Mouse (Mus musculus) kidney, embryonic 16.5 days (tissue): Measurements from ENCODE around the gene Chrd. TPM values are rescaled to one million over a fixed set of nuclear protein-coding genes. Genes with fewer than 3 reads are reported as not detected.
A peak's percentile ranks its signal among the peaks of the same experiment; 100 is the strongest.

Experiments used
- ATAC-seq: fragments of 200-750 bp; cut with Nextera tagmentation; 2 replicates; pipeline ENCODE4 v1.8.0; 2017; ENCODE audit warnings: moderate TSS enrichment; ENCODE audit not compliant: low FRiP score, low TSS enrichment
- H3K27ac ChIP-seq: fragments of 300-500 bp; sonication (generic); 2 replicates; pipeline ENCODE4 v1.5.1; 2014; ENCODE audit warnings: low read length
- H3K27me3 ChIP-seq: fragments of 300-500 bp; sonication (generic); 2 replicates; pipeline ENCODE4 v1.6.1; 2014; ENCODE audit warnings: low read length, control low read depth, mixed read lengths; ENCODE audit not compliant: insufficient read depth
- H3K36me3 ChIP-seq: fragments of 300-500 bp; sonication (generic); 2 replicates; pipeline ENCODE4 v1.6.1; 2014; ENCODE audit warnings: low read length, control low read depth, mixed read lengths; ENCODE audit not compliant: insufficient read depth
- H3K4me1 ChIP-seq: fragments of 300-500 bp; sonication (generic); 2 replicates; pipeline ENCODE4 v1.6.1; 2014; ENCODE audit warnings: low read length, control low read depth, mixed read lengths; ENCODE audit not compliant: insufficient read depth
- H3K4me2 ChIP-seq: fragments of 300-500 bp; sonication (generic); replicated peaks from 2 replicates; pipeline ENCODE4 v1.6.1; 2014; ENCODE audit warnings: low read depth, low read length
- H3K4me3 ChIP-seq: fragments of 300-500 bp; sonication (generic); 2 replicates; pipeline ENCODE4 v1.5.1; 2014; ENCODE audit warnings: mild to moderate bottlenecking, low read length
- H3K9ac ChIP-seq: fragments of 300-500 bp; sonication (generic); replicated peaks from 2 replicates; pipeline ENCODE4 v1.6.1; 2014; ENCODE audit warnings: low read length
- H3K9me3 ChIP-seq: fragments of 300-500 bp; sonication (generic); 2 replicates; pipeline ENCODE4 v1.6.1; 2016; ENCODE audit warnings: low read length, control low read depth
- WGBS: fragments of 180-500 bp; shearing (Covaris S2); extraction: QIAGEN DNeasy Blood & Tissue Kit; methylation state at CpG from one replicate; pipeline ENCODE4 v1.1.7; 2014; 5-methylcytosine and 5-hydroxymethylcytosine counted together
- polyA plus RNA-seq: library from polyadenylated mRNA; unstranded; fragments of >200 nt; fragmentation: Nextera tagmentation; extraction: Ambion mirVana; gene quantifications from 2 replicates; pipeline ENCODE4 v1.2.1, GENCODE M21; 2015

Gene Chrd
- polyA plus RNA-seq, 1 experiment from 2014 or later = 5.9 TPM

- H3K9me3 ChIP-seq = no peaks in the 10 kb centered on the region
- ATAC-seq = no peak
- H3K27me3 ChIP-seq = no peaks in the 10 kb centered on the region
- 87% methylated on average over 11 of the region's 11 CpGs for whole genome bisulfite sequencing
- no peak overlapping the region for H3K9ac ChIP-seq
- peaks cover 38% of the 10 kb centered on the region for H3K36me3 ChIP-seq
- H3K4me3 ChIP-seq = no peak overlapping the region
- no peak overlapping the region for H3K27ac ChIP-seq
- no peak overlapping the region for H3K4me2 ChIP-seq
- H3K4me1 ChIP-seq = peaks cover 13% of the 10 kb centered on the region
Measured at GRCm38 (mm10) chr16:20710370-20710769, 22.6 kb upstream of the Chrd start.

- H3K4me3 ChIP-seq = no peak overlapping the region
- H3K4me2 ChIP-seq = no peak overlapping the region
- H3K4me1 ChIP-seq = peaks cover 15% of the 10 kb centered on the region
- no peaks in the 10 kb centered on the region for H3K27me3 ChIP-seq
- H3K27ac ChIP-seq = no peak overlapping the region
- 85% methylated on average over 4 of the region's 4 CpGs for WGBS
- ATAC-seq = no peak
- H3K9ac ChIP-seq = no peak overlapping the region
- H3K36me3 ChIP-seq = peaks cover 37% of the 10 kb centered on the region
- H3K9me3 ChIP-seq = no peaks in the 10 kb centered on the region
Measured at GRCm38 (mm10) chr16:20710810-20711209, 22.1 kb upstream of the Chrd start.

- H3K27ac ChIP-seq = no peak overlapping the region
- no peak overlapping the region for H3K4me3 ChIP-seq
- no peak overlapping the region for H3K4me2 ChIP-seq
- no peak overlapping the region for H3K9ac ChIP-seq
- no peak for ATAC-seq
- peaks cover 15% of the 10 kb centered on the region for H3K4me1 ChIP-seq
- H3K27me3 ChIP-seq = no peaks in the 10 kb centered on the region
- peaks cover 34% of the 10 kb centered on the region for H3K36me3 ChIP-seq
- no peaks in the 10 kb centered on the region for H3K9me3 ChIP-seq
- 82% methylated on average over 9 of the region's 9 CpGs for WGBS
Measured at GRCm38 (mm10) chr16:20712190-20712589, 20.7 kb upstream of the Chrd start.

GRCm38 (mm10) chr16:20712889-20713288, 20.0 kb upstream of the Chrd start:
- Histone ChIP-seq H3K27me3 (no peaks in the 10 kb centered on the region), H3K36me3 (peaks cover 28% of the 10 kb centered on the region), H3K27ac (no peak overlapping the region), H3K4me2 (no peak overlapping the region), H3K9ac (no peak overlapping the region), H3K4me1 (peaks cover 15% of the 10 kb centered on the region), H3K9me3 (no peaks in the 10 kb centered on the region), H3K4me3 (no peak overlapping the region)
- ATAC-seq = no peak
- 94% methylated on average over 7 of the region's 7 CpGs for WGBS

- WGBS = 41% methylated on average over 8 of the region's 11 CpGs
- H3K9me3 ChIP-seq = no peaks in the 10 kb centered on the region
- H3K4me2 ChIP-seq = peak overlapping the region; percentile 90
- H3K36me3 ChIP-seq = peaks cover 23% of the 10 kb centered on the region
- H3K9ac ChIP-seq = peak overlapping the region; percentile 81
- ATAC-seq = no peak
- H3K27ac ChIP-seq = no peak overlapping the region
- peak overlapping the region; percentile 63 for H3K4me3 ChIP-seq
- no peaks in the 10 kb centered on the region for H3K27me3 ChIP-seq
- peaks cover 21% of the 10 kb centered on the region for H3K4me1 ChIP-seq
Measured at GRCm38 (mm10) chr16:20714307-20715080, 18.4 kb upstream of the Chrd start.

- H3K36me3 ChIP-seq = peaks cover 27% of the 10 kb centered on the region
- H3K4me3 ChIP-seq = peak overlapping the region; percentile 63
- 43% methylated on average over 2 of the region's 2 CpGs for WGBS
- no peak for ATAC-seq
- peaks cover 21% of the 10 kb centered on the region for H3K4me1 ChIP-seq
- H3K9me3 ChIP-seq = no peaks in the 10 kb centered on the region
- H3K27me3 ChIP-seq = no peaks in the 10 kb centered on the region
- peak overlapping the region; percentile 81 for H3K9ac ChIP-seq
- peak overlapping the region; percentile 90 for H3K4me2 ChIP-seq
- H3K27ac ChIP-seq = peak overlapping the region; percentile 98; the same call in 1 of the 2 replicates
Measured at GRCm38 (mm10) chr16:20715161-20715560, 17.8 kb upstream of the Chrd start.

GRCm38 (mm10) chr16:20715566-20715965, 17.4 kb upstream of the Chrd start:
- Histone ChIP-seq H3K4me3 (peak overlapping the region; percentile 63), H3K4me2 (peak overlapping the region; percentile 90), H3K36me3 (peaks cover 31% of the 10 kb centered on the region), H3K9ac (peak overlapping the region; percentile 81), H3K9me3 (no peaks in the 10 kb centered on the region), H3K27me3 (no peaks in the 10 kb centered on the region), H3K27ac (peak overlapping the region; percentile 98), H3K4me1 (peaks cover 21% of the 10 kb centered on the region)
- ATAC-seq = no peak
- 1% methylated on average over 12 of the region's 12 CpGs for WGBS

- peak; percentile 87 for ATAC-seq
- peak overlapping the region; percentile 98 for H3K27ac ChIP-seq
Measured at GRCm38 (mm10) chr16:20715976-20716840, 16.7 kb upstream of the Chrd start.

GRCm38 (mm10) chr16:20716841-20717180, 16.1 kb upstream of the Chrd start:
- Histone ChIP-seq H3K27me3 (no peaks in the 10 kb centered on the region), H3K27ac (peak overlapping the region; percentile 98), H3K4me3 (peak overlapping the region; percentile 63), H3K4me2 (peak overlapping the region; percentile 90), H3K4me1 (peaks cover 21% of the 10 kb centered on the region), H3K36me3 (peaks cover 21% of the 10 kb centered on the region; the same call in 1 of the 2 replicates), H3K9ac (peak overlapping the region; percentile 81), H3K9me3 (no peaks in the 10 kb centered on the region)
- 0% methylated on average over 8 of the region's 8 CpGs for WGBS
- no peak for ATAC-seq

More at GRCm38 (mm10) chr16:20715976-20716840, 16.7 kb upstream of the Chrd start:
- H3K9me3 ChIP-seq = no peaks in the 10 kb centered on the region
- H3K36me3 ChIP-seq = peaks cover 27% of the 10 kb centered on the region
- H3K4me1 ChIP-seq = peaks cover 21% of the 10 kb centered on the region
- peak overlapping the region; percentile 63 for H3K4me3 ChIP-seq
- 0% methylated on average over 58 of the region's 68 CpGs for WGBS
- H3K9ac ChIP-seq = peak overlapping the region; percentile 81
- peak overlapping the region; percentile 90 for H3K4me2 ChIP-seq
- H3K27me3 ChIP-seq = no peaks in the 10 kb centered on the region
